Mouse (Mus musculus) mouse embryonic stem cell (cell line): ENCODE results near the gene Cpeb4.

Source experiments
- in situ Hi-C, 2 experiments: fragments of 300-500 bp; cut with MboI; formaldehyde crosslinking; loops; 1 replicate in 1 of 2; 3 replicates in 1 of 2; pipeline ENCODE4 v1.14.3; 2019 to 2020; ENCODE audit warnings: low sequenced_read_pairs in 2 of 2, low pct_unique_long_range_greater_than_20kb in 1 of 2, mixed read lengths in 1 of 2; ENCODE audit not compliant: unreplicated experiment in 1 of 2

Gene Cpeb4

DNA sequence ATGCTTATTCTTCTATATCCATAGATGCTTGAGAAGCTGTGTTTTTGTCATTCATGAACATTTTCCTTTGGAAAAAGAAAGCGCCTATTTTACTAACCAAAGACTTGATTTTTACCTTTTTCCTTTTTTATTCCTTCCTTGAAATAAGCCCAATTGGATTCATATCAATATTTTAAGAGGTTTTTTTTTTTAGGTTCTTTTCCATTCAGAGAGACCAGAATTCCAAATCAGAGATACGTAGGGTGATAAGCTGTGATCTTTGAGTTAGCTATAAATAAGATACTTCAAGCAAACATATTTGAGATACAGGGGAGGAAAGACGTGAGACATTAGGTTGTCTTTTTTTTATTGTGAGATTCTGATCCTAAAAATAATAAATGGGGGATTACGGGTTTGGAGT is at the start of gene Cpeb4:
TSS of gene Cpeb4 (plus strand) at position 301 of the 400 bp plus-strand sequence.
- in situ Hi-C loops = no loop called here

- in situ Hi-C loops = no loop called here
Observed at GRCm38 (mm10) chr11:31822556-31822955, 49.5 kb upstream of the Cpeb4 start.

DNA sequence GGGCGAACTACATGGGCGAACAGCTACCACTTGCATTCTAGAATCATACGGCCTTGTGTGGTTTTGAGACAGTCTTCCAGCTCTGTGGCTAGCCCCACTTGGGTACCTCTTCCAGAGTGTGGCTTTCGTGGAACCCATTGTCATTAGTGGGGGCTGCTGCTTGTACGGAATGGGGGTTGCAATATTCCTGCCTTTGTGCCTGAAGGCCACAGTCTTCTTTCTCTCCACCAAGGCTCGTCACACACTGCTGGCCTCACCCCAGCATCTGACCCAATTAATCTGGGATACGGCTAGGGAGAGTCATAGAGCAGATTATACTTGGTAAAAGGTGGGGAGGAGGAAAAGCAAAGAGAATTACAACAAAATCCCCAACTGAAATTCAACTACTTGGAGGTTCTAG is 48.5 kb upstream of the Cpeb4 start:
- in situ Hi-C loops = no loop called here

DNA sequence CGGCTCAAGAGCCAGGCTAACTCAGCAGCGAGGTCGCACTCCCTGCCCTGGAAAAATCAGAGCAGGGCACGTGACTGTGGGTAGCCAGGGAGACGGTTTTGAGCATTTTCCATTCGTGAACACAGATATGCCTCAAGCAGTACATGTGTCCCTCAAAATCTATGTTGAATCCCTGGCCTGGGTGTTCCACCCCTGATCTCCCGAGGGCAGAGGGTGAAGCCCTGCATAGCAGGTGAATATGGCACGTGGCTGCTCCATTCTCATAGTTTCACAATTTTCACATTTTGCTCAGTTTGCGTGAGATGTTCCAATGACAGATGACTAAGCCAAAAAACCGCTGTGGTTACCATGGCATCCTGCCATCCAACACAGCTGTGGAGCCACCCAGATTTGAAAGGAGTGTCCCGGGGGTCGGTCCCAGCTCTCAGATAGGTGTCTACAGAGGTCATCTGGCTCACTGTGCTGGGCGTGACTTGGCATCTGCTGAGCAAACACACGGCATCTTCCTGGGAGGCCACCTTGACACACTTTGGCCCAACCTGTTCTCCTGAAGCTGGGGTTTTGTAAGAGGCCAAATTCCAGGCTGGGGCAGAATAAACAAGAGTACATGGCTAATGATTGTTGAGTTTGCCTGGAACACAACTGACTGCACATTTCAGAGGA is 47.4 kb upstream of the Cpeb4 start:
- in situ Hi-C loops = no loop called here

- in situ Hi-C loops = no loop called here
Observed at GRCm38 (mm10) chr11:31828011-31828770, 43.8 kb upstream of the Cpeb4 start.

- in situ Hi-C loops = no loop called here
Observed at GRCm38 (mm10) chr11:31828771-31829072, 43.3 kb upstream of the Cpeb4 start.

DNA sequence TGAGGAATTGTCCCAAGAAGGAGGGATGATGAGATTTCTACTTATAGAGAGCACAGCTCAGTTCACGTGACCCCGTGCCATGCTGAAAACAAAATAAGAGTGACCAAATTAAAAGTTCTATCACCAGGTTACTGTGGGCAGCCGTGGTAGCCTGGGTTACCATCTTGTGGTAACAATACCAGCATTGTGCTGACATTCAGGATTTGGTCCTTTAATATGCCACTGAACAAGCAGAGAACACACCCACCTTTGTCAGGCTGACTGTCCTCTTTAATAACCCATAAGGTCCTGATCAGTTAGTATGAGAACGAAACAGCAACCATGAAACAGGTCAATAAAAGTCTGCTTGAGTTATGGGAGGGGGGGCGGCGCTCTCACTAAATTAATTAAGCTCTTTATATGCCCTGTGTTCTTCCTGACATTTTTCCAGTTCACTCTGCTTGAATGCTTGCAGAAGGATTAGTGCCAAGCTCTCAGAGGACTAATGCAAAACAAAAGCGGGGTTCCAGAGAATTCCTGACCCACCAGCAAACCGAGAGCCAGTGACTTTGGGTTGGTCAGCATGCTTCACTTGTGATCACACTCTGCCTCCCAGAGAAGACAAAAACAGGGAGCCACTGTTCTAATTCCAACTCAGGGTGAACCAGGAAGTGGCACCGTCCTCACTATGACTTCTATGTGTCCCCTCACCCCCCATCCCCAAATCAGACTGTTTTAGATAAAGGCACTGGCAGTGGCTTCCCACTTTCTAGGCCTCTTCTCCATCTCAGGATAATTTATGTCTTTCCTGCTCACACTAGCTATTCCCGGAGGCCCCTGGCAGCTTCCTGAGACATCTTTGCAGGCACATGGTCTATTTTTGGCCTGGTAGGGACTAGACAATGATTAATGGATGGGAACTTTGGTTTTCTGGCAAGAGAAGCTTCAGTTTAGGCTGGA is 41.5 kb upstream of the Cpeb4 start:
- in situ Hi-C loops = no loop called here

- in situ Hi-C loops = no loop called here
Observed at GRCm38 (mm10) chr11:31831451-31831850, 40.6 kb upstream of the Cpeb4 start.

- in situ Hi-C loops = no loop called here
Observed at GRCm38 (mm10) chr11:31831983-31832382, 40.0 kb upstream of the Cpeb4 start.

DNA sequence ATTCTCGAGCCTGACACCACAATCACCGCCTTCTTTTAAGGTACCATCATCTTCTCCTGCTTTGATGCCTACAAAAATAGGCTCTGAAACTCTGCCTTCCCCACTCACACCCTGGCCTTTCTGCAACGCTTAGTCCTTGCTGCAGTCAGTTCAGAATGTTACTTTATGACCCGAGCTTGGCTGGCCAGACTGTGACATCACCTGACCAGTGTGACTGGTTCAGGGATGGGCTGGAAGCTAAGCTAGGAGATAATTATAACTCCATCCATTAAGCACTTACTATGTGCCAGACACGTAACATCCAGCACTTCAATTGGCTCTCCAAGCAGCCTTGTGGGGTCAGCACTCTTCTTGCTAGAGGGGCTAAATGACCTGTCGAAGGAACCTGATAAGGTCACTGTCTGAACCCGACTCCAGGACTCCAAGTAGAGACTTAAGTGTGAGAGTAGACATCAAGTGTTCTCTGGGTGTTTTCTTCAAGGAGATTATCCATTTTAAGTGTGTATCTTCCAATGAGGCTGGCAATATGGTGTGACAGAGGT is 39.5 kb upstream of the Cpeb4 start:
- in situ Hi-C loops = no loop called here

- in situ Hi-C loops = no loop called here
Observed at GRCm38 (mm10) chr11:31833506-31833905, 38.5 kb upstream of the Cpeb4 start.

DNA sequence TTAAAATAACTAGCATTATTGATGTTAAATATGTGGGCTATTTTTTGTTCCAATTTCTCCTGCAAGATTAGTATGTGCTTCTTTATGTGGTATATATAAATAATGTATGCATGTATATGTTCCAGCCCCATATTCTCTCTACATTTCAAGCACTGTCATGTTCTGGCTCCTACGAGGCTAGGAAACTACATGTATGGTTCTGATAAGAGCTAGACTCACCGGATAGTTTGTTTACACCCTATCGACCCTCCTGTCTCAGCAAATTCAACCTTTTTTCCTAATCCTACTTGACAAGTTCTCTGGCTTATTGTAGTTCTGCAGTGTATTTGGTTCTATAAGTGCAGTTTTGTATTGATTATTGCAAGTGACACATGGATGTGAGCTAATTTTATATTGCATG is 36.7 kb upstream of the Cpeb4 start:
- in situ Hi-C loops = no loop called here

- in situ Hi-C loops = no loop called here
Observed at GRCm38 (mm10) chr11:31837243-31837642, 34.8 kb upstream of the Cpeb4 start.

GRCm38 (mm10) chr11:31837753-31838152 is 34.3 kb upstream of the Cpeb4 start:
- in situ Hi-C loops = no loop called here

DNA sequence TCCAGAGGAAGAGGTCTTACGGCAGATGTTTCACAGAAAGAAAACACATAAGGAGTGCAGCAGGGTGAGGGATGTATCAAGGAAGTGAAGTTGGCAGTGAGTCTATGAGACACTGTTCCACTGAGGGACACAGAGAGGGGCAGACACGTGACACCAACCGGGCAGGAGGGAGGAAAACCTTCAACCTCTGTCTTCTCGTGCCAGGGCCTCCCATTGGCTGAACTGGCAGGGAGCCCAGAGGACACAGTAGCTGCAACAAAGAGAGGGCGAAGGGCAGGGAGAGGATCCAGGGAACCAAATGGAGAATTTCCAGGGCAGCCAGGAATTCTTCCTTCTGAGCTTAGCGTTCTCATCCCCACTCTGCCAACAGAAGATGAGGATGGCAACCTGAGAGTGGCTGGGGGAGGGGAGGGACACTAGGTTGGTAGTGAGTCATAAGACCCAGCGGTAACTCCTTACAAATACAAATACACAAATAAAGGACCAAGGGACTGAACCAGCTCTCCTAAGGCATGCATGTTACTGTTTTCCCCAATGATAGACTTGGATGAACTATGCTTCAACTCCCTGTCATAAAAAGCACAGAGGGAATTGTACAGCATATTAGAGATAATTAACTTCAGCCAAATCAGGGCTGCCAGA is 33.4 kb upstream of the Cpeb4 start:
- in situ Hi-C loops = no loop called here

DNA sequence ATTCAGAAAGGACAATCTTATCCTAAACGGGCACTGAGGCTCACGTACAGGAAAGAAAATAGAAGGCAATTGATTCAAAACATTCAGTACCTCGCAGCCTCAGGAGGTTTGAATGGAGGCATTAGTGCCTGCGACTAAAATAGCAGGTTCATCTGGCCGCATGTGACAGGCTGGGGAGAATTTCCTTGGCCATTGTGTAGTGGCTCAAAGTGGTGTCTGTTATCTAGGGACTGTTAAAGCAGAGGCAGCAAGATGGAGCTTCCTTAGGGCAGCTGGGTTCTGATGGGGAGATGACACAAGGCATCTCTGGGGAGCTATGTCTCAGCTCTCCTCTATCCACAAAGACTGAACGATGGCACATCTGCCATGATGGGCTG is 32.9 kb upstream of the Cpeb4 start:
- in situ Hi-C loops = no loop called here

DNA sequence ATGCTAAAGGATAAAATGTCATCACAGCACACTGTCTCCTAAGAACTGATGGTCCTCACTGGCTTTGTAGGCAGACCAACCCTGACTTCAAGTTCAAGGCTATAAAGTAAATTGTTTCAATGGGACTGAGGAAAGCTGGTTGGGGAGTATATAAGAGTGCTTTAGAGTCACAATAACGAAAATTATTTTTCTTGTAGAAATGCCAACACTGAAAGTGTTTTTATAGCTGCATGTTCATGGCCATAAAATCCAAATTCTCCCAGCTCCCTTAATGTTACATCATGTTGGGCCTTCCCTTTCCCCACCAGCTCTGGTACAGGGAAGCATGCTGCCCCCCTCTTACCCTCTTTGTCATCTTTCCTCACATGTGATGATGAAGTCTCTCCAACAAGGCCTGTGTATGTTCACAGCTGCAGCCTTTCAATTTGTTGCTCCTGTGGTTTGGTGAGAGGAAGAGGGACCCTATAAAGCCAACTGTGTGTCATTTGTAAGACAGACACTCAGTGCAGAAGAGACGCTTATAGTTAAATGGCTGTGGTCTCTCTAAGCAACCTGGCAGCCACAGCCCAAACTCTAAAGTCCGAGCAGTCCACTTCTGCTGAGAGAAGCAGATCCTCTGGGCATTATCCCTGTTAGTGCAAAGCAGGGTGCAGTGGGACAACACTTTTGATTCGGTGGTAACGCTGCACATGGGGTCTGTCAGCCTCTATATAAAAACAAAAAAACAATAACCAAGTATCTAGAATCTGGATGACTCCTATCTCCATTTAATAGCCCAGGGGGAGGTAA is 29.6 kb upstream of the Cpeb4 start:
- in situ Hi-C loops = no loop called here
